Mouse (Mus musculus) hindbrain, embryonic 16.5 days (tissue): ENCODE results near the gene Tbcc. TPM values are rescaled to one million over a fixed set of nuclear protein-coding genes. Genes with fewer than 3 reads are reported as not detected.
A peak's percentile ranks its signal among the peaks of the same experiment; 100 is the strongest.
"Not testable (repeated sequence)": the region's sequence is repeated elsewhere in the genome, so short reads cannot be mapped to it uniquely, and the experiment has no call there.

ENCODE experiments used
- ATAC-seq: fragments of 200-750 bp; cut with Nextera tagmentation; 2 replicates; pipeline ENCODE4 v1.8.0; 2017; ENCODE audit warnings: moderate TSS enrichment, moderate library complexity
- H3K27ac ChIP-seq: fragments of 300-500 bp; sonication (generic); 2 replicates; pipeline ENCODE4 v1.5.1; 2014; ENCODE audit warnings: low read depth, mild to moderate bottlenecking, control low read depth, low read length, moderate library complexity
- H3K27me3 ChIP-seq: fragments of 300-500 bp; sonication (generic); replicated peaks from 2 replicates; pipeline ENCODE4 v1.6.1; 2014; ENCODE audit warnings: low read length; ENCODE audit not compliant: control insufficient read depth, insufficient read depth
- H3K36me3 ChIP-seq: fragments of 300-500 bp; sonication (generic); 2 replicates; pipeline ENCODE4 v1.6.1; 2014; ENCODE audit warnings: mild to moderate bottlenecking, low read length, moderate library complexity, mixed read lengths; ENCODE audit not compliant: control insufficient read depth, insufficient read depth
- H3K4me1 ChIP-seq: fragments of 300-500 bp; sonication (generic); 2 replicates; pipeline ENCODE4 v1.6.1; 2014; ENCODE audit warnings: low read depth, low read length; ENCODE audit not compliant: control insufficient read depth, insufficient read depth
- H3K4me2 ChIP-seq: fragments of 300-500 bp; sonication (generic); 2 replicates; pipeline ENCODE4 v1.6.1; 2014; ENCODE audit warnings: mild to moderate bottlenecking, low read length, control low read depth, moderate library complexity
- H3K4me3 ChIP-seq: fragments of 300-500 bp; sonication (generic); 2 replicates; pipeline ENCODE4 v1.5.1; 2014; ENCODE audit warnings: mild to moderate bottlenecking, low read length, control low read depth, moderate library complexity
- H3K9ac ChIP-seq: fragments of 300-500 bp; sonication (generic); 2 replicates; pipeline ENCODE4 v1.6.1; 2014; ENCODE audit warnings: low read depth, mild to moderate bottlenecking, control low read depth, low read length, moderate library complexity
- H3K9me3 ChIP-seq: fragments of 300-500 bp; sonication (generic); 2 replicates; pipeline ENCODE4 v1.6.1; 2014; ENCODE audit warnings: mild to moderate bottlenecking, low read length, moderate library complexity; ENCODE audit not compliant: control insufficient read depth
- WGBS: fragments of 180-500 bp; shearing (Covaris S2); extraction: QIAGEN DNeasy Blood & Tissue Kit; methylation state at CpG from one replicate; pipeline ENCODE4 v1.1.7; 2014; 5-methylcytosine and 5-hydroxymethylcytosine counted together
- polyA plus RNA-seq: library from polyadenylated mRNA; unstranded; fragments of >200 nt; fragmentation: Nextera tagmentation; extraction: Ambion mirVana; gene quantifications from 2 replicates; pipeline ENCODE4 v1.2.1, GENCODE M21; 2015

The Tbcc gene
- polyA plus RNA-seq = 52.6 and 53.6 TPM in 2 replicates

DNA sequence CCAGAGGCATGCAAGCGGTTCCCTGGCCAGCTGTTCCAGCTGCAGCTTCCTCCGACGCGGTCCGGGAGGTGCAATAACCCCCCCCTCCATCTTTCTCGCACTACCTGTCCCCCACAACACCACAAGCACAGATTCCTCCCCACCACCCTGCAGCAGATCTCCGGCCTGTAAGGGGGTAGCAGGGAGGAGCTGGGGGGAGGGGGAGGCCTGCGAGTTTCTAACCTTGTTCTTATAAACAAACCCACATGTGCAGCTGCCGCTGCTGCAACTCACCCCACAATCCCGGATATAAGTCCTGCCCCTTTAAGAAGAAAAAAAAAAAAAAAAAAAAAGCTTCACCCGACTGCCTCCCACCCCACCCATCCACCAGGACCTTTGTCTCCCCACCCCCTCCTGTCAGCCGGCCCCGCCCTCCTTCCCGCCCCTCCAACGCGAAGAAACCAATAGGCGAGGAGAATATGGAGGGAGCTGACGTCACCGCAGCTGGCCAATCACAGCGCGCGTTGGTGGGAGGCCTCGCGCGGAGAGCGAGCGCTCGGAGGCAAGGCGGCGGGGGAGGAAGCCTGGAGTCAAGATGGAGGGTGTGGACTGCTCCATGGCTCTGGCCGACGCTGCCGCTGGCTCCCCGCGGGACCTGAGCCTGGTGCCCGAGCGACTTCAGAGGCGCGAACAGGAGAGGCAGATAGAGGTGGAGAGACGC is at the start of gene Tbcc:
TSS of gene Tbcc (plus strand) at position 569 of the 700 bp plus-strand sequence.
- ATAC-seq = peak; percentile 94
- H3K4me3 ChIP-seq = peak within 1 kb of the TSS; percentile 53
- H3K36me3 ChIP-seq = 0 out of 2 replicates have a peak, but pooled peaks cover 2% of the 10 kb centered on the region
- H3K4me2 ChIP-seq = peak within 1 kb of the TSS; percentile 74
- H3K27ac ChIP-seq = peak within 1 kb of the TSS; percentile 94
- H3K27me3 ChIP-seq = no peaks in the 10 kb centered on the region
- under 1% methylated on average over 33 of the region's 40 CpGs for WGBS
- peaks cover 24% of the 10 kb centered on the region for H3K4me1 ChIP-seq
- H3K9me3 ChIP-seq = no peaks in the 10 kb centered on the region
- peak within 1 kb of the TSS; percentile 78 for H3K9ac ChIP-seq

DNA sequence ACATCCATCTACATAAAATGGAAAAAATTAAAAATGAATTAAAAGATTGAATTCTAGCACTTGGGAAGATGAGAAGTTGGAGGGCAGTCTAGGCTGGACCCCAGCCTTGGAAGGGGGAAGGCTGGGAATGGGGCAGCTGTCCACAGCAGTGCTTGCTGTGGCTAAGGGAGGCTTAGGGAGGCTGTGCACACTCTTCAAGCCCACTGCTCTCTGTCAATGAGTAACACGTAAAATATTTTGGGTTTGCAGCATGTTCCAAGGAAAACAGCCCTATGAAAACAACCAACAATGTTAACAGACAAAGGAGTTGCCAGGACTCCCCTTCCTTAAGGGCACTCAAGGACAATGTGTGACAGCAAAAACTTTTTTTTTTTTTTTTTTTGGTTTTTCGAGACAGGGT is 47.5 kb upstream of the Tbcc start:
- Histone ChIP-seq H3K27ac (no peak overlapping the region), H3K4me3 (no peak overlapping the region), H3K9ac (no peak overlapping the region), H3K9me3 (no peaks in the 10 kb centered on the region), H3K4me2 (no peak overlapping the region), H3K4me1 (peaks cover 9% of the 10 kb centered on the region; the same call in 1 of the 2 replicates), H3K27me3 (no peaks in the 10 kb centered on the region), H3K36me3 (no peaks in the 10 kb centered on the region; the same call in 1 of the 2 replicates)
- 76% methylated on average over 2 of the region's 2 CpGs for WGBS
- ATAC-seq = no peak

DNA sequence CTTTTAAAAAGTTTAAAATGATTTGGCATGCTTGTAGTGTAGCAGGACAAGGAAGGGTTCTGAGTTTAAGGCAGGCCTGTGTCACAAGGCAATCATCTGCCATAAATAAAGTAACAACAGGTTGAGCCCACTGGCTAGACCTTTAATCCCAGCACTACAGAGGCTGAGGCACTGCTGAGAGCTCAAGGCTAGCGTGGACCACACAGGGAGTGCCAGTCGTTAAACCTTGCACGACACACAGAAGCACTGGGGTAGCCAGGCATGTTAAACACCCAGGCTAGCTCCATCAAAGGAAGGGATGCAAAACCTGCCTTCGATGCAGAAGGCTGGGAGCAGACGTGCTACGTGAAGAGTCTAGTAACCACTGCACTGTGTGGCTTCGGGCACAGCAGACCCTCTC is 46.8 kb upstream of the Tbcc start:
- WGBS = 72% methylated on average over 7 of the region's 7 CpGs
- Histone ChIP-seq H3K4me3 (no peak overlapping the region), H3K4me2 (no peak overlapping the region), H3K9me3 (no peaks in the 10 kb centered on the region), H3K9ac (no peak overlapping the region), H3K27ac (no peak overlapping the region), H3K27me3 (no peaks in the 10 kb centered on the region), H3K36me3 (no peaks in the 10 kb centered on the region; the same call in 1 of the 2 replicates), H3K4me1 (peaks cover 9% of the 10 kb centered on the region; the same call in 1 of the 2 replicates)
- ATAC-seq = no peak

DNA sequence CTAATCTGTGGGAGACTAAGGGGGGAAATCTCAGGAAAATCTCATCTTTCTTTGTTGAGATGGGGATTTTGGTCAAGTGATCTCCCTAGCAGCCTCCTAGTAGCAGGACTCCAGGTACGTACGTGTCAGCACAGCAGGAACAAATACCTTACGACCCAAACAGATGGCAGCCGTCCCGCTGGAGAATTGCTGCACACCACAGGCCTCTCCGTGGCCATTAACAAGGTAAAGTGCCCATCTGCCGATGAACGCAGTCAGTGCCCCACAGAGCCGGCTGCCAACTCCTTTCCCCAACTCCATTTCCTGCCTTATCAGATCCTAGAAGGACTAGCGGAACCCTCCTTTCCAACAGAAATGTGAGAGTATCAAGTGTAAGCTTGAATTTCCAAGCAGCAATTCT is 45.7 kb upstream of the Tbcc start:
- ATAC-seq = no peak
- Histone ChIP-seq H3K27ac (0 out of 2 replicates have a peak overlapping the region, but pooled peaks have one; percentile 29), H3K4me3 (no peak overlapping the region), H3K4me1 (peaks cover 9% of the 10 kb centered on the region; the same call in 1 of the 2 replicates), H3K9me3 (no peaks in the 10 kb centered on the region), H3K27me3 (no peaks in the 10 kb centered on the region), H3K36me3 (no peaks in the 10 kb centered on the region; the same call in 1 of the 2 replicates), H3K4me2 (no peak overlapping the region), H3K9ac (no peak overlapping the region)
- WGBS = 42% methylated on average over 10 of the region's 10 CpGs

DNA sequence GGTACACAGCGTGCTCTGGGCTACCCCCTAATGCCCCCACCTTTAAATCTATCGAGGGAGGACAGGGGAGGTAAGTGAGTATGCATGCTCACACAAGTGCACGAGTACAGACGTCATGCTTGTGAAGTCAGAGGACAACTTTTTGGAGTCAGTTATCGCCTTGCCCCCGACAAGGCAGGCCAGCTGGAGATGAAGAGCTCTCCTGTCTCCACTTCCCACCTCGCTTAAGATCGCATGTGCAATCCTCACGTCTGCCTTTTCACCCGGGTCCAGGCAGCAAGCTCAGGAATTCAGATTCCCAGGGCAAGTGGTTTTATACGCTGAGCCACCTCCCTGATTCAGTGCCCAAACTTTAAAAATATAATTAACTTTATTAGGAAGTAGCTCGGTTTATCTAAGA is 45.2 kb upstream of the Tbcc start:
- Histone ChIP-seq H3K27ac (no peak overlapping the region), H3K36me3 (no peaks in the 10 kb centered on the region; the same call in 1 of the 2 replicates), H3K4me3 (no peak overlapping the region), H3K4me2 (no peak overlapping the region), H3K27me3 (no peaks in the 10 kb centered on the region), H3K4me1 (peaks cover 9% of the 10 kb centered on the region; the same call in 1 of the 2 replicates), H3K9me3 (no peaks in the 10 kb centered on the region), H3K9ac (no peak overlapping the region)
- no peak for ATAC-seq
- 81% methylated on average over 12 of the region's 12 CpGs for WGBS

DNA sequence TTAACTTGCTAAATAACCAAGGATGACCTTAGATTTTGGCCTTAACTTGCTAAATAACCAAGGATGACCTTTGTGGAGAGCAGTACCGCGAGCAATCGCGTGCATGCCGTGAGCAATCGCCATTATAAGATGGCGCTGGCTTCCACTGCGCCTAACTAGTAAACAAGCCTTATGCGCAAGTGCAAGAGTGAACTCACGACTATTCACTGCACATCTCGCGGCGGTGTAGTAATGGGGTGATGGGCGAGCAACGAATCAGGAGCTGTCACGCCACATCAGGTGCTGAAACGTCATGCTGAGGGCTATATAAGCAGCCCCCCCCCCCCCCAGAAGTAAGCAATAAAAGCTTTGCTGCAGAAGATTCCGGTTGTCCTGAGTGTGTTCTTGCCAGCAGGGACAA is 43.9 kb upstream of the Tbcc start:
- not testable (repeated sequence) for H3K27me3 ChIP-seq, H3K4me2 ChIP-seq, H3K4me3 ChIP-seq, H3K36me3 ChIP-seq, ATAC-seq, H3K9ac ChIP-seq, H3K27ac ChIP-seq, H3K9me3 ChIP-seq, H3K4me1 ChIP-seq
- WGBS = 94% methylated on average over 18 of the region's 18 CpGs

DNA sequence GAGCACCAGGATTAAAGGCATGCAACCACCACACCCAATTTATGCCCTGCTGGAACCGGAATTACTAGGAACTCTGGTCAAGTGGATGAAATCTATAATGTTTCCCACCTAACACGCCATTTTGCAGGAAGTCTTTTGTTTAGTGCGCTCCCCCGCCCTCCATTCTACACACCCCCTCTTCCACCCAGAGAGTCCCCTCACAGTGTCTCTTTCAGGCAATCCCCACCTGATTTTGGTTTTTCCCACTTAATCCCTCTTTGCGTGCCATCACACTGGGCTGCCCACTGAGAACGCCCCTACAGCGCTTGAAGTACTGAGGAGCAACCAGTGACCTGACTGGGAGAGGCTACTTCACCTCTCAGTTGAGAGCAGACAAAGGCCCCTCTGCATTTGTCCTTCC is 43.3 kb upstream of the Tbcc start:
- H3K9me3 ChIP-seq = no peaks in the 10 kb centered on the region
- peaks cover 9% of the 10 kb centered on the region; the same call in 1 of the 2 replicates for H3K4me1 ChIP-seq
- no peak overlapping the region for H3K9ac ChIP-seq
- ATAC-seq = no peak
- H3K36me3 ChIP-seq = no peaks in the 10 kb centered on the region; the same call in 1 of the 2 replicates
- 92% methylated on average over 7 of the region's 7 CpGs for WGBS
- H3K4me2 ChIP-seq = no peak overlapping the region
- H3K27me3 ChIP-seq = no peaks in the 10 kb centered on the region
- no peak overlapping the region for H3K4me3 ChIP-seq
- no peak overlapping the region for H3K27ac ChIP-seq

DNA sequence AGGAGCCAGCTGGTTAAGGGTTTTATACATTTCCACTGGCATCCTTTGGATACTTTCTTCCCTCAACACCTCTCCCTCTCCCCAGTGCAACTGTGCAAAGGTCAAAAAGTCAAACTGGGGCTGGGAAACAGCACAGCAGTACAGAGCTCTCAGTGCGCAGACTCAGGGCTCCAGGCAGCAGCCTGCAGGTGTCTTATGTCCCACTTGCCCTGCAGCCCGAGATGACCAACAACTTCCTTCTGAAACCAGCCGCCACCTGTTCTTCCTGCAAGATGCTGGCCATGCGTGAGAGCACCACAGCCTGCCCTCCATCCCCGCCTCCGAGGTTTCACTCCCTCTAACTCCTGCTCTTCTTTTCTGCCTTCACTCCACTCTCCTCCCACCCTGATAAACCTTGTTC is 37.8 kb upstream of the Tbcc start:
- Histone ChIP-seq H3K27me3 (no peaks in the 10 kb centered on the region), H3K27ac (peak overlapping the region; percentile 48), H3K9me3 (no peaks in the 10 kb centered on the region), H3K4me2 (peak overlapping the region; percentile 10; the same call in 1 of the 2 replicates), H3K4me3 (no peak overlapping the region), H3K4me1 (peaks cover 29% of the 10 kb centered on the region), H3K9ac (no peak overlapping the region; the same call in 1 of the 2 replicates), H3K36me3 (no peaks in the 10 kb centered on the region)
- WGBS = 48% methylated on average over 6 of the region's 6 CpGs
- ATAC-seq = no peak

DNA sequence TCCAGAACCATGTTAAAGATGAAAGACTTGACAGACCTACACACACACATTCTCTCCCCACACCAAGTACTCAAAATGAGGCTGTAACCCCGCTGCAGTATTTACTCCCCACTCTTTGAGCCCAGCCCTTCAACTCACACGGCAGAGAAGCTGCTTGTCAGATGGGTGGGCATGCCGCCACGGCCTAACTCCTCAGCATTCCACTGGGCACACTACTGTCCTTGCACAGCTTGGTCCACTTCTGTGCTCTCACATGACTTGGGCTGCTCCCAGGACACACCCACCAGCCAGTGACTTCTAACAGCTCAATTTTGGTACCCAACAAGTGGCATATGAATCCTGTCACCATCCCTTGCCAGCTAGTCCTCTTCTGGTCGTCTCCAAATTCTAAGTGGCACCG is 37.2 kb upstream of the Tbcc start:
- ATAC-seq = peak; percentile 32; the same call in 1 of the 2 replicates
- peaks cover 29% of the 10 kb centered on the region for H3K4me1 ChIP-seq
- H3K27ac ChIP-seq = peak overlapping the region; percentile 48
- no peaks in the 10 kb centered on the region for H3K36me3 ChIP-seq
- H3K4me2 ChIP-seq = peak overlapping the region; percentile 10; the same call in 1 of the 2 replicates
- no peaks in the 10 kb centered on the region for H3K9me3 ChIP-seq
- no peaks in the 10 kb centered on the region for H3K27me3 ChIP-seq
- no peak overlapping the region for H3K4me3 ChIP-seq
- WGBS = 42% methylated on average over 6 of the region's 6 CpGs
- no peak overlapping the region for H3K9ac ChIP-seq
